Mouse (Mus musculus): ENCODE results near the gene Ces3b. TPM values are rescaled to one million over a fixed set of nuclear protein-coding genes. Genes with fewer than 3 reads are reported as not detected.
"Not testable (repeated sequence)": the region's sequence is repeated elsewhere in the genome, so short reads cannot be mapped to it uniquely, and the experiment has no call there.

Ces3b gene
- polyA plus RNA-seq, 1 experiment from 2014 or later, result not detected

- 74% methylated on average over 4 of the region's 4 CpGs for WGBS
Measured at GRCm38 (mm10) chr8:105088581-105088980, 5.0 kb downstream of the Ces3b start.

DNA sequence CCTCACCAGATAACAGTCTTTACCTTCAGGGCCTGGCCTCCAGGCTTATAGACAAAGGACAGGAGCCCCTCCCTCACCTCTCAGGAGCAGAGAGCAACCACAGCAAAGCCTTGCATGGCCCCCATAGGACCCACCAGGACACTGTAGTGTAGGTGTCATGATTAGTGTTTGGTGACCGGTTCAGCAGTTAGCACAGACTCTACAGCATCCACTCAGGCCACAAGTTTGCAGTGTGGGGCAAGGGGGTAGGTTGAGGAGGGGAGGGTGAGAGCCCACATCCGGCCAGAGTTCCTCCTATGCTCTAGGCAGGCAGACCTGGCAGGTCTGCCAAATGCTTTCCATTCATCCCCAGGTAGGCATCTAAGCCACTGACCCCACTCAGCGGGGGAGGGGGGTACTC lies 10.4 kb downstream of the Ces3b start:
- H3K4me1 ChIP-seq (replicated peaks; ENCODE audit: insufficient read depth, low read length), result no peaks in the 10 kb centered on the region
- H3K27me3 ChIP-seq (ENCODE audit: insufficient read depth, low read length), result no peaks in the 10 kb centered on the region
- no peak overlapping the region for H3K9ac ChIP-seq (ENCODE audit: low read depth, low read length)
- H3K4me3 ChIP-seq (replicated peaks; ENCODE audit: low read depth, low read length), result no peak overlapping the region
- no peak overlapping the region for H3K4me2 ChIP-seq (ENCODE audit: low read length)
- H3K27ac ChIP-seq, result no peak overlapping the region
- WGBS, result 79% methylated on average over 3 of the region's 3 CpGs
- no peaks in the 10 kb centered on the region for H3K9me3 ChIP-seq (replicated peaks; ENCODE audit: low read length)
- TF ChIP-seq CTCF (IDR thresholded peaks at IDR 0.05; ENCODE audit: low read depth), result no peak
- no peaks in the 10 kb centered on the region for H3K36me3 ChIP-seq (ENCODE audit: insufficient read depth, low read length)
- ATAC-seq (replicated peaks; ENCODE audit: low FRiP score, low read depth) (no peak), DNase-seq (ENCODE audit: low spot score) (no peak)

More at GRCm38 (mm10) chr8:105088581-105088980, 5.0 kb downstream of the Ces3b start:
- no peak overlapping the region for H3K4me3 ChIP-seq (replicated peaks; ENCODE audit: low read depth, low read length)
- no peaks in the 10 kb centered on the region for H3K4me1 ChIP-seq (replicated peaks; ENCODE audit: insufficient read depth, low read length)
- H3K27me3 ChIP-seq (ENCODE audit: insufficient read depth, low read length), result no peaks in the 10 kb centered on the region
- no peak overlapping the region for H3K4me2 ChIP-seq (ENCODE audit: low read length)
- ATAC-seq (replicated peaks; ENCODE audit: low FRiP score, low read depth) (no peak), DNase-seq (ENCODE audit: low spot score) (no peak)
- no peaks in the 10 kb centered on the region for H3K36me3 ChIP-seq (ENCODE audit: insufficient read depth, low read length)
- no peak for TF ChIP-seq CTCF (IDR thresholded peaks at IDR 0.05; ENCODE audit: low read depth)
- H3K9ac ChIP-seq (ENCODE audit: low read depth, low read length), result no peak overlapping the region
- H3K9me3 ChIP-seq (replicated peaks; ENCODE audit: low read length), result no peaks in the 10 kb centered on the region
- no peak overlapping the region for H3K27ac ChIP-seq

DNA sequence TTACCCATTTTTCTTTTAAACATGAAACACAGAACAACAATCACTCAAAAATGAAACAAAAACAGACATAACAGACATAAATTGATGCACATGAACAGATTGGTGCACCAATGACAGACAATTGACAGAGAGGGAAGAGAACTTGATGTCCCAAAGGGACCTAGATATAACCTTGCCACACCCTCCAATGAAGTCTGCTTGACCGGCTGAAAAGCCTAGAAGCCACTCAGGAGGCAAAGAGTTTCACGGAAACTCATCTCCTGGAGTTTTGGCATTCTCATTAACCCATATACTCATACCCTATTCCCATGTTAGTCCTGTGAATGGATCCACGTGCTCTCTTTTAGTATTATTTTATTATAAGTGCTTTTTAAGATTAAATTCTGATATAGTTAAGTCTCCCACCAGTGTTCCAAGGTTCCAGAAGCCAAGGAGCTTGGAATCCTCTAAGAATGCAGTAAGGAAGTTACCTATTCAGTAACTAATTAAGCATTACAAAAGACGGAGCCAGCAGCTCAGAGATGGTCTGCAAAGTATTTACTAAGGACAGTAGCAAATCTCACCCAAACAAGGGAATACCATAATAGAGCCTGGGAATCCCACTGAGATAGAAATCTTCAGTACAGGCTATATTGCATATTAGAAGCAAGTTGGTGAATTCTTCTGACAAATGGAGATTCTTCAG lies 18.7 kb downstream of the Ces3b start:
- H3K27ac ChIP-seq; ATAC-seq (replicated peaks; ENCODE audit: low FRiP score, low read depth); H3K4me1 ChIP-seq (replicated peaks; ENCODE audit: insufficient read depth, low read length); H3K9ac ChIP-seq (ENCODE audit: low read depth, low read length); H3K4me3 ChIP-seq (replicated peaks; ENCODE audit: low read depth, low read length); H3K4me2 ChIP-seq (ENCODE audit: low read length); H3K9me3 ChIP-seq (replicated peaks; ENCODE audit: low read length); H3K36me3 ChIP-seq (ENCODE audit: insufficient read depth, low read length); H3K27me3 ChIP-seq (ENCODE audit: insufficient read depth, low read length); DNase-seq (ENCODE audit: low spot score): not testable (repeated sequence)
- 77% methylated on average over 4 of the region's 4 CpGs for WGBS

DNA sequence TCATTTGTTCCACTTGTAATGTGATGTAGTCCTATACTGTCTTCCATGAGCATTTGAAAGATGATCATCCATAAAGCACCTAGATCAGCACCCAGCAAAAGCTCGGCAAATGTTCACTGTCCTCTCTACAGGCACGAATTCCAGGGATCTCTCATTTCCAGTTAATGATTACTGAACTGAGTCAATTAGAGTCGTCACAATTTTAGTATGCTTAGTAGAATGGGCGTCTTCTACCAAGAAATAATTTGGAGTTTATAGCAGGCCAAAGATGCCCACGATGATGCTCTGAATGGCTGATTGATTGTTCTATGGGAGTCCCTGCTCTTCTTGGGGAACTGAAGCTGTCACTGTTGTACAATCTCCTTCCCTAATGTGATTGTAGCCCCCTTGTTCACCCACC lies 20.1 kb downstream of the Ces3b start:
- H3K27me3 ChIP-seq (ENCODE audit: insufficient read depth, low read length); H3K9me3 ChIP-seq (replicated peaks; ENCODE audit: low read length); ATAC-seq (replicated peaks; ENCODE audit: low FRiP score, low read depth); H3K36me3 ChIP-seq (ENCODE audit: insufficient read depth, low read length); H3K4me3 ChIP-seq (replicated peaks; ENCODE audit: low read depth, low read length); H3K27ac ChIP-seq; H3K4me1 ChIP-seq (replicated peaks; ENCODE audit: insufficient read depth, low read length); H3K4me2 ChIP-seq (ENCODE audit: low read length); DNase-seq (ENCODE audit: low spot score); H3K9ac ChIP-seq (ENCODE audit: low read depth, low read length): not testable (repeated sequence)
- 74% methylated on average over 5 of the region's 5 CpGs for WGBS

DNA sequence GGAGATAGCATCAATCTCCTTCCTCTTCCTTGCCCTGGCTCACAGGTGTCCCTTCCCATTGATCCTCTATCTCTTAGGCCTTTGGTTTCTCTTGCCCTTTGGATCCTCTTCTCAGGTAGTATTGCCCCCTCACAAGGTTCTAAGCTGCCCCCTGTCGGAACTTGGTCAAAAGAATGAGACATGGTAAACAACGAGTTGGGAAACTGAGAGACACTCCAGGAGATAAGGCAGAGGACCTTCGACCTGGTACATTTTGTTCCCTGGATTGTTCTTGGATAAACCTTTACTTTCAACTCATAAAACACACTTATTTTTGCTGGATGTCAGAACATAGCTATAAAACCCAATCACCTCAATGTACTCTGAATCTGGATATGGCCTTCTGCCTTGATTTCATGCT lies 20.7 kb downstream of the Ces3b start:
- H3K9me3 ChIP-seq (replicated peaks; ENCODE audit: low read length), result no peaks in the 10 kb centered on the region
- ATAC-seq (replicated peaks; ENCODE audit: low FRiP score, low read depth) (no peak), DNase-seq (ENCODE audit: low spot score) (no peak)
- H3K4me3 ChIP-seq (replicated peaks; ENCODE audit: low read depth, low read length), result no peak overlapping the region
- H3K36me3 ChIP-seq (ENCODE audit: insufficient read depth, low read length), result no peaks in the 10 kb centered on the region
- no peak overlapping the region for H3K27ac ChIP-seq
- no peaks in the 10 kb centered on the region for H3K27me3 ChIP-seq (ENCODE audit: insufficient read depth, low read length)
- no peak overlapping the region for H3K9ac ChIP-seq (ENCODE audit: low read depth, low read length)
- H3K4me2 ChIP-seq (ENCODE audit: low read length), result no peak overlapping the region
- WGBS, result 81% methylated on average over 3 of the region's 3 CpGs
- no peak for TF ChIP-seq CTCF (IDR thresholded peaks at IDR 0.05; ENCODE audit: low read depth)
- no peaks in the 10 kb centered on the region for H3K4me1 ChIP-seq (replicated peaks; ENCODE audit: insufficient read depth, low read length)

DNA sequence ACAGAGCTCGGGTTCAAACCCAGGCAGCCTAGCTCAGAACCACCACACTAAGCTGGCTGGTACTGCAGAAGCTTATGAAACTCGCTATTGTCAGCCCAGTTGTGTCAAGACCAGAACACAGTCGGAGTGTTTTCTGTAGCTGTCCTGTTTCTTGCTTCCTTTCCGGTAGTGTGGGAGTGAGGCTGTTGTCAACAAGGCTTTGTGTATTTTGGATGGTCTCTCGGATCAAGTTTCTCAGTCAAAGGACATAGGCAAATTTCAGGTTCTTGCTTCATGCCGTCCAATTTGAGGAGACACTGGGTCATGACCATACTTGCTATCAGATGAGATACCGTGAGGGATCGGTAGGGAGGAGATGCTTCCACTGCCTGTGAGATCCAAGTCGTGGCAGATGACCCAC lies 46.3 kb downstream of the Ces3b start:
- 72% methylated on average over 9 of the region's 9 CpGs for WGBS
- Histone ChIP-seq H3K4me1 (replicated peaks; ENCODE audit: insufficient read depth, low read length) (no peaks in the 10 kb centered on the region), H3K27me3 (ENCODE audit: insufficient read depth, low read length) (no peaks in the 10 kb centered on the region), H3K4me2 (ENCODE audit: low read length) (no peak overlapping the region), H3K27ac (no peak overlapping the region), H3K9me3 (replicated peaks; ENCODE audit: low read length) (no peaks in the 10 kb centered on the region), H3K4me3 (replicated peaks; ENCODE audit: low read depth, low read length) (no peak overlapping the region), H3K36me3 (ENCODE audit: insufficient read depth, low read length) (no peaks in the 10 kb centered on the region), H3K9ac (ENCODE audit: low read depth, low read length) (no peak overlapping the region)
- TF ChIP-seq CTCF (IDR thresholded peaks at IDR 0.05; ENCODE audit: low read depth), result no peak
- DNase-seq (ENCODE audit: low spot score) (no peak), ATAC-seq (replicated peaks; ENCODE audit: low FRiP score, low read depth) (no peak)

- 82% methylated on average over 5 of the region's 5 CpGs for WGBS
- no peak within 1 kb of the TSS for H3K9ac ChIP-seq (ENCODE audit: low read depth, low read length)
- no peak within 1 kb of the TSS for H3K4me3 ChIP-seq (replicated peaks; ENCODE audit: low read depth, low read length)
- H3K4me2 ChIP-seq (ENCODE audit: low read length), result no peak within 1 kb of the TSS
- H3K27ac ChIP-seq, result no peak within 1 kb of the TSS
- no peak for DNase-seq (ENCODE audit: low spot score)
- no peaks in the 10 kb centered on the region for H3K36me3 ChIP-seq (ENCODE audit: insufficient read depth, low read length)
- no peaks in the 10 kb centered on the region for H3K9me3 ChIP-seq (replicated peaks; ENCODE audit: low read length)
- no peaks in the 10 kb centered on the region for H3K27me3 ChIP-seq (ENCODE audit: insufficient read depth, low read length)
- no peak for TF ChIP-seq CTCF (IDR thresholded peaks at IDR 0.05; ENCODE audit: low read depth)
- no peak for ATAC-seq (replicated peaks; ENCODE audit: low FRiP score, low read depth)
- H3K4me1 ChIP-seq (replicated peaks; ENCODE audit: insufficient read depth, low read length), result no peaks in the 10 kb centered on the region
Measured at GRCm38 (mm10) chr8:105131509-105131908, 48.0 kb downstream of the Ces3b start, which contains the start of gene Ces4a. Gene Ces4a, plus strand, starts transcription at chr8:105131800.

Measured in kidney, postnatal 0 days (tissue).